Mouse (Mus musculus) thymus, adult 2 months (tissue): Measurements from ENCODE around the gene Luc7l.

Experiments
- CTCF ChIP-seq: fragments of 200-500 bp; IDR thresholded peaks from 2 replicates; pipeline ENCODE4 v1.5.1; 2012; ENCODE audit warnings: mild to moderate bottlenecking, control low read depth, low read length, moderate library complexity, borderline replicate concordance; ENCODE audit not compliant: control insufficient read depth, poor library complexity, insufficient read depth; ENCODE audit errors: extremely low read depth
- POLR2A ChIP-seq: fragments of 200-500 bp; IDR thresholded peaks from 2 replicates; pipeline ENCODE4 v1.6.1; 2012; ENCODE audit warnings: mild to moderate bottlenecking, low read length, control low read depth, moderate library complexity; ENCODE audit not compliant: control insufficient read depth, poor library complexity, insufficient read depth; ENCODE audit errors: extremely low read depth

DNA sequence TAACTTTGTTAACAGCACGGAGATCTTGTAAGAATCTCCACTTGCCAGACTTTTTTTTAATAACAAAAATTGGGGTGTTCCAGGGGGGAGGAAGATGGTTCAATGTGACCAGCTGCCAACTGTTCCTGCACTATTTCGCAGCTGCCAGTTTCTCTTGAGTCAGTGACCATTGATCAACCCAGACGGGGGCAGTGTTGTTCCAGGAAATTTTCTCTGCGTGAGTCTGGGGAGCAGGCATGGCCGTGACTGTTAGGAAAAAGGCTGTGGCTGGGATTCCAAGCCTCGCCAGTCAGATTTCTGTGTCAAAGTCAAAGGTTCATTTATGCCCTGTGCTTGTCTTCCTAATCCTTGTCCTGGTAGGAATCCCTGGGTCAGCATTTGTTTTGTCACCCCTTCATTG lies 61.6 kb downstream of the Luc7l start:
- no peak for TF ChIP-seq CTCF
- TF ChIP-seq POLR2A: no peak
